Mouse (Mus musculus): ENCODE measurements around the gene Ankrd33b. TPM values are rescaled to one million over a fixed set of nuclear protein-coding genes. Genes with fewer than 3 reads are reported as not detected.

Gene Ankrd33b
- polyA plus RNA-seq (2011; ENCODE audit: insufficient read length, low read depth, missing spikeins), result 0.16 and 0.17 TPM in 2 replicates

- Histone ChIP-seq H3K4me1 (ENCODE audit: control insufficient read depth, insufficient read depth, low read length) (no peaks in the 10 kb centered on the region), H3K27ac (ENCODE audit: insufficient read depth, low read length) (no peak within 1 kb of the TSS), H3K4me3 (ENCODE audit: insufficient read depth, low read length) (peak within 1 kb of the TSS; percentile 41)
- TF ChIP-seq CTCF (IDR thresholded peaks at IDR 0.05; ENCODE audit: borderline replicate concordance, insufficient read depth, low read length) (no peak), POLR2A (IDR thresholded peaks at IDR 0.05; ENCODE audit: low read depth, low read length) (no peak)
These were observed at the start of gene Ankrd33b for GRCm38 (mm10) chr15:31367481-31368200. TSS of gene Ankrd33b (minus strand) at chr15:31367726.

GRCm38 (mm10) chr15:31415181-31415580, 47.7 kb upstream of the Ankrd33b start:
- Histone ChIP-seq H3K4me1 (ENCODE audit: control insufficient read depth, insufficient read depth, low read length) (no peaks in the 10 kb centered on the region), H3K4me3 (ENCODE audit: insufficient read depth, low read length) (no peak overlapping the region), H3K27ac (ENCODE audit: insufficient read depth, low read length) (no peak overlapping the region)
- TF ChIP-seq CTCF (IDR thresholded peaks at IDR 0.05; ENCODE audit: borderline replicate concordance, insufficient read depth, low read length), result no peak
- no peak for TF ChIP-seq POLR2A (IDR thresholded peaks at IDR 0.05; ENCODE audit: low read depth, low read length)

GRCm38 (mm10) chr15:31414179-31414898, 46.8 kb upstream of the Ankrd33b start:
- TF ChIP-seq POLR2A (IDR thresholded peaks at IDR 0.05; ENCODE audit: low read depth, low read length), result no peak
- TF ChIP-seq CTCF (IDR thresholded peaks at IDR 0.05; ENCODE audit: borderline replicate concordance, insufficient read depth, low read length), result no peak
- H3K4me3 ChIP-seq (ENCODE audit: insufficient read depth, low read length), result no peak overlapping the region
- no peak overlapping the region for H3K27ac ChIP-seq (ENCODE audit: insufficient read depth, low read length)
- H3K4me1 ChIP-seq (ENCODE audit: control insufficient read depth, insufficient read depth, low read length), result no peaks in the 10 kb centered on the region

GRCm38 (mm10) chr15:31413662-31414061, 46.1 kb upstream of the Ankrd33b start:
- Histone ChIP-seq H3K4me1 (ENCODE audit: control insufficient read depth, insufficient read depth, low read length) (no peaks in the 10 kb centered on the region), H3K4me3 (ENCODE audit: insufficient read depth, low read length) (no peak overlapping the region), H3K27ac (ENCODE audit: insufficient read depth, low read length) (no peak overlapping the region)
- TF ChIP-seq CTCF (IDR thresholded peaks at IDR 0.05; ENCODE audit: borderline replicate concordance, insufficient read depth, low read length), result no peak
- no peak for TF ChIP-seq POLR2A (IDR thresholded peaks at IDR 0.05; ENCODE audit: low read depth, low read length)

GRCm38 (mm10) chr15:31412933-31413332, 45.4 kb upstream of the Ankrd33b start:
- no peak overlapping the region for H3K4me3 ChIP-seq (ENCODE audit: insufficient read depth, low read length)
- H3K4me1 ChIP-seq (ENCODE audit: control insufficient read depth, insufficient read depth, low read length), result no peaks in the 10 kb centered on the region
- TF ChIP-seq POLR2A (IDR thresholded peaks at IDR 0.05; ENCODE audit: low read depth, low read length), result no peak
- no peak for TF ChIP-seq CTCF (IDR thresholded peaks at IDR 0.05; ENCODE audit: borderline replicate concordance, insufficient read depth, low read length)
- no peak overlapping the region for H3K27ac ChIP-seq (ENCODE audit: insufficient read depth, low read length)

GRCm38 (mm10) chr15:31412436-31412835, 44.9 kb upstream of the Ankrd33b start:
- H3K4me1 ChIP-seq (ENCODE audit: control insufficient read depth, insufficient read depth, low read length), result no peaks in the 10 kb centered on the region
- no peak overlapping the region for H3K4me3 ChIP-seq (ENCODE audit: insufficient read depth, low read length)
- no peak overlapping the region for H3K27ac ChIP-seq (ENCODE audit: insufficient read depth, low read length)
- TF ChIP-seq POLR2A (IDR thresholded peaks at IDR 0.05; ENCODE audit: low read depth, low read length) (no peak), CTCF (IDR thresholded peaks at IDR 0.05; ENCODE audit: borderline replicate concordance, insufficient read depth, low read length) (no peak)

GRCm38 (mm10) chr15:31407490-31407889, 40.0 kb upstream of the Ankrd33b start:
- Histone ChIP-seq H3K4me1 (ENCODE audit: control insufficient read depth, insufficient read depth, low read length) (no peaks in the 10 kb centered on the region), H3K4me3 (ENCODE audit: insufficient read depth, low read length) (no peak overlapping the region), H3K27ac (ENCODE audit: insufficient read depth, low read length) (no peak overlapping the region)
- TF ChIP-seq POLR2A (IDR thresholded peaks at IDR 0.05; ENCODE audit: low read depth, low read length) (no peak), CTCF (IDR thresholded peaks at IDR 0.05; ENCODE audit: borderline replicate concordance, insufficient read depth, low read length) (no peak)

GRCm38 (mm10) chr15:31406881-31407280, 39.4 kb upstream of the Ankrd33b start:
- TF ChIP-seq POLR2A (IDR thresholded peaks at IDR 0.05; ENCODE audit: low read depth, low read length) (no peak), CTCF (IDR thresholded peaks at IDR 0.05; ENCODE audit: borderline replicate concordance, insufficient read depth, low read length) (no peak)
- Histone ChIP-seq H3K4me1 (ENCODE audit: control insufficient read depth, insufficient read depth, low read length) (no peaks in the 10 kb centered on the region), H3K27ac (ENCODE audit: insufficient read depth, low read length) (no peak overlapping the region), H3K4me3 (ENCODE audit: insufficient read depth, low read length) (no peak overlapping the region)

- no peaks in the 10 kb centered on the region for H3K4me1 ChIP-seq (ENCODE audit: control insufficient read depth, insufficient read depth, low read length)
- H3K27ac ChIP-seq (ENCODE audit: insufficient read depth, low read length), result no peak overlapping the region
- TF ChIP-seq POLR2A (IDR thresholded peaks at IDR 0.05; ENCODE audit: low read depth, low read length), result no peak
- no peak overlapping the region for H3K4me3 ChIP-seq (ENCODE audit: insufficient read depth, low read length)
These were observed 36.8 kb upstream of the Ankrd33b start for GRCm38 (mm10) chr15:31404346-31404745.

Data from embryonic fibroblast, embryonic 13.5 days (primary cell).